Mouse (Mus musculus) liver, adult 2 months (tissue): ENCODE results near the gene Aifm2. TPM values are rescaled to one million over a fixed set of nuclear protein-coding genes. Genes with fewer than 3 reads are reported as not detected.
A peak's percentile ranks its signal among the peaks of the same experiment; 100 is the strongest.

Experiments
- DNase-seq: peaks from one replicate; pipeline ENCODE4 v3.0.0-alpha.2; 2011; ENCODE audit warnings: low read depth, low spot score; ENCODE audit errors: extremely low read depth
- H3K27ac ChIP-seq: fragments of 200-500 bp; replicated peaks from 2 replicates; pipeline ENCODE4 v1.5.1; 2012; ENCODE audit warnings: low read depth, mild to moderate bottlenecking, control low read depth, inconsistent platforms, low read length; ENCODE audit not compliant: insufficient read depth
- H3K27me3 ChIP-seq: fragments of 200-500 bp; 2 replicates; pipeline ENCODE4 v1.6.1; 2012; ENCODE audit warnings: mild to moderate bottlenecking, moderate library complexity, low read length, inconsistent platforms; ENCODE audit not compliant: control insufficient read depth, insufficient read depth
- H3K36me3 ChIP-seq: fragments of 200-500 bp; 2 replicates; pipeline ENCODE4 v1.6.1; 2012; ENCODE audit warnings: low read length, inconsistent platforms; ENCODE audit not compliant: control insufficient read depth, insufficient read depth
- H3K4me1 ChIP-seq: fragments of 200-500 bp; 2 replicates; pipeline ENCODE4 v1.6.1; 2011; ENCODE audit warnings: low read length; ENCODE audit not compliant: control insufficient read depth, insufficient read depth
- H3K4me3 ChIP-seq: fragments of 200-500 bp; 2 replicates; pipeline ENCODE4 v1.5.1; 2011; ENCODE audit warnings: low read depth, mild to moderate bottlenecking, control low read depth, low read length, moderate library complexity; ENCODE audit not compliant: insufficient read depth
- H3K79me2 ChIP-seq: fragments of 200-500 bp; 2 replicates; pipeline ENCODE4 v1.6.1; 2012; ENCODE audit warnings: inconsistent platforms, mild to moderate bottlenecking, low read length, moderate library complexity; ENCODE audit not compliant: control insufficient read depth, insufficient read depth
- H3K9ac ChIP-seq: fragments of 200-500 bp; 2 replicates; pipeline ENCODE4 v1.6.1; 2012; ENCODE audit warnings: low read depth, mild to moderate bottlenecking, control low read depth, inconsistent platforms, low read length
- CTCF ChIP-seq: fragments of 200-500 bp; IDR thresholded peaks from 2 replicates; pipeline ENCODE4 v1.5.1; 2011; ENCODE audit warnings: low read depth, low read length, control low read depth
- POLR2A ChIP-seq: fragments of 200-500 bp; IDR thresholded peaks from 2 replicates; pipeline ENCODE4 v1.6.1; 2011; ENCODE audit warnings: low read length, control low read depth; ENCODE audit not compliant: insufficient read depth; ENCODE audit errors: extremely low read depth
- WGBS: fragments of 180-500 bp; shearing (Covaris S2); methylation state at CpG from one replicate; pipeline ENCODE4 v1.1.7; 2018; 5-methylcytosine and 5-hydroxymethylcytosine counted together
- polyA plus RNA-seq: library from polyadenylated mRNA; depleted of rRNA; stranded (reverse); fragments of >200 nt; gene quantifications from 2 replicates; pipeline ENCODE4 v1.2.3, GENCODE M21; 2012
- total RNA-seq: library from RNA; depleted of rRNA; stranded (reverse); fragments of >200 nt; gene quantifications from 2 replicates; pipeline ENCODE4 v1.2.3, GENCODE M21; 2014

Gene Aifm2
- total and polyA plus RNA-seq, 2 experiments, result 19.3 to 19.8 TPM

GRCm38 (mm10) chr10:61695703-61696559 lies 19.1 kb upstream of the Aifm2 start:
- H3K4me1 ChIP-seq, result peaks cover 6% of the 10 kb centered on the region
- H3K36me3 ChIP-seq, result peaks cover 14% of the 10 kb centered on the region; the same call in 1 of the 2 replicates
- peak overlapping the region; percentile 88 for H3K4me3 ChIP-seq
- H3K9ac ChIP-seq, result peak overlapping the region; percentile 97
- no peak for DNase-seq
- H3K27me3 ChIP-seq, result no peaks in the 10 kb centered on the region
- H3K27ac ChIP-seq, result peak overlapping the region; percentile 86
- H3K79me2 ChIP-seq, result peaks cover 15% of the 10 kb centered on the region
- no peak for TF ChIP-seq POLR2A
- TF ChIP-seq CTCF, result no peak
- under 1% methylated on average over 107 of the region's 111 CpGs for WGBS

- H3K4me3 ChIP-seq, result peak overlapping the region; percentile 88
- no peaks in the 10 kb centered on the region for H3K27me3 ChIP-seq
- peak overlapping the region; percentile 86 for H3K27ac ChIP-seq
- no peak for DNase-seq
- no peak for TF ChIP-seq POLR2A
- no peak for TF ChIP-seq CTCF
- peak overlapping the region; percentile 97 for H3K9ac ChIP-seq
- 5% methylated on average over 19 of the region's 19 CpGs for WGBS
- H3K79me2 ChIP-seq, result peaks cover 15% of the 10 kb centered on the region
- peaks cover 16% of the 10 kb centered on the region; the same call in 1 of the 2 replicates for H3K36me3 ChIP-seq
- peaks cover 6% of the 10 kb centered on the region for H3K4me1 ChIP-seq
Observed at GRCm38 (mm10) chr10:61696560-61696823, 18.6 kb upstream of the Aifm2 start.

GRCm38 (mm10) chr10:61697028-61697427 lies 18.0 kb upstream of the Aifm2 start:
- DNase-seq, result peak; percentile 94
- H3K4me3 ChIP-seq, result peak overlapping the region; percentile 88; the same call in 1 of the 2 replicates

DNA sequence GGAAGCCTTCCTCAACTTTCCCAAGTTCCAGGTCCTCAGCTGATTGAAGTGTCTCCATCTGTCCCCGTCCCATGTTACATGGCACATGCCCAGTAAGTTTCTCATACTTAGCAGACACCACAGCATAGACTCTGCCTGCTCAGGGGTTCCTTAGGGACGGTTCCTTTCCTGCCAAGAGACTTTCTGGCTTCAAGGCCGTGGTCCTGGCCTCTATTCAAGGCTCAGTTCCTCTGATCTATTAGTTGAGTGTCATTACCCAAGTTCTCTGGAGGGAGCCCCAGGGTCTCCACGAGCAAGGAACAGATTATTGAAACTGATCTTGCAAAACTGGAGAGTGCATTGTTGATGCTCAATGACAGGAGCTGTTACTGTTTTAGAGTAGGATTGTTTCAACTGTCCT lies 10.4 kb upstream of the Aifm2 start:
- Histone ChIP-seq H3K4me1 (no peaks in the 10 kb centered on the region), H3K9ac (no peak overlapping the region), H3K79me2 (no peaks in the 10 kb centered on the region), H3K27ac (no peak overlapping the region), H3K4me3 (no peak overlapping the region), H3K27me3 (no peaks in the 10 kb centered on the region), H3K36me3 (peaks cover 26% of the 10 kb centered on the region)
- WGBS, result 65% methylated on average over 4 of the region's 4 CpGs
- DNase-seq, result no peak
- TF ChIP-seq POLR2A, result no peak

More at GRCm38 (mm10) chr10:61697028-61697427, 18.0 kb upstream of the Aifm2 start:
- no peak for TF ChIP-seq CTCF
- no peak for TF ChIP-seq POLR2A
- Histone ChIP-seq H3K27ac (peak overlapping the region; percentile 86), H3K27me3 (no peaks in the 10 kb centered on the region), H3K79me2 (peaks cover 15% of the 10 kb centered on the region), H3K4me1 (peaks cover 6% of the 10 kb centered on the region), H3K36me3 (peaks cover 17% of the 10 kb centered on the region; the same call in 1 of the 2 replicates), H3K9ac (peak overlapping the region; percentile 97)
- WGBS, result 21% methylated on average over 2 of the region's 2 CpGs

DNA sequence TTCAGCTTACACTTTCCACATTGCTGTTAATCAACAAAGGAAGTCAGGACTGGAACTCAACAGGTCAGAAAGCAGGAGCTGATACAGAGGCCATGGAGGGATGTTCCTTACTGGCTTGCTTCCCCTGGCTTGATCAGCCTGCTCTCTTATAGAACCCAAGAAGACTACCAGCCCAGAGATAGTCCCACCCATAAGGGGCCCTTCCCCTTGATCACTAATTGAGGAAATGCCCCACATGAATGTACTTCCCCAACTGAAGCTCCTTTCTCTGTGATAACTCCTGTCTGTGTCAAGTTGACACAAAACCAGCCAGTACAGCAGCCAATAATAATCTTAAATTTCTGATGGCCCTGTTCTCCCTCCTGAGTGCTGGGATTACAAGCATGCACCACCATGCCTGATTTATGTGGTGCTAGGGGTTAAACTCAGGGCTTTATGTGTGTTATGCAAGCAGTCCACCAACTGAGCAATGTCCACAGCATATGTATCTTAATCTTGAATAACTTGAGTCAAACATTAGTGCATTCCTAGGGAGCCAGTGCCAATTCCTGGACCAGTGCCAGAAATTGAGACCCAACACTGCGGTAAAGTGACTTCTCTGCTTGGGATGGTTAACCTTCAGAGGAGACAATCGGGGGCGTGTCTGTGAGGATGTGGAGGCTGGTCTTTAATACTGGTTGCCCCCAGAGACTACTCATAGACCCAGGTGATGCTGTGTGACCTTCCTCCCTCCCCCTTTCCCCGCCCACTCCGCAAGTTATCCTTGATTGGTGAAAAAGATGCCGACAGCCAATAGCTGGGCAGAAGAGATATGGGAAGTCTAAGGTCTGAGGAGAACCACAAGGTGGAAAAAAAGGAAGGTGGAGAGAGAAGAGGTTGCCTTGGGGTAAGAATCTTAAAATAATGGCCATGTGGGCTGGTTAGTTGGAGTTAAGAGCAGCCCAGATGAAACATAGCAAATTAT lies 8.4 kb upstream of the Aifm2 start:
- 72% methylated on average over 6 of the region's 6 CpGs for WGBS
- TF ChIP-seq CTCF (no peak), POLR2A (no peak)
- H3K36me3 ChIP-seq, result peaks cover 18% of the 10 kb centered on the region
- no peak overlapping the region for H3K27ac ChIP-seq
- no peaks in the 10 kb centered on the region for H3K4me1 ChIP-seq
- H3K9ac ChIP-seq, result no peak overlapping the region
- no peaks in the 10 kb centered on the region for H3K79me2 ChIP-seq
- no peaks in the 10 kb centered on the region for H3K27me3 ChIP-seq
- H3K4me3 ChIP-seq, result no peak overlapping the region
- DNase-seq, result no peak
